Mouse (Mus musculus) liver, postnatal 0 days (tissue): ENCODE measurements around the gene Tap2. TPM values are rescaled to one million over a fixed set of nuclear protein-coding genes. Genes with fewer than 3 reads are reported as not detected.
A peak's percentile ranks its signal among the peaks of the same experiment; 100 is the strongest.

Source experiments
- ATAC-seq: fragments of 200-750 bp; cut with Nextera tagmentation; 2 replicates; pipeline ENCODE4 v1.8.0; 2017; ENCODE audit warnings: mild to moderate bottlenecking, moderate library complexity
- DNase-seq: peaks from one replicate; pipeline ENCODE4 v3.0.0-alpha.2; 2016
- H3K27ac ChIP-seq: fragments of 300-500 bp; sonication (generic); 2 replicates; pipeline ENCODE4 v1.5.1; 2014; ENCODE audit warnings: antibody characterized with exemption, moderate library complexity, mild to moderate bottlenecking, low read depth
- H3K27me3 ChIP-seq: fragments of 300-500 bp; sonication (generic); 2 replicates; pipeline ENCODE4 v1.6.1; 2014; ENCODE audit warnings: low read length, control low read depth, mixed read lengths; ENCODE audit not compliant: insufficient read depth
- H3K36me3 ChIP-seq: fragments of 300-500 bp; sonication (generic); replicated peaks from 2 replicates; pipeline ENCODE4 v1.6.1; 2014; ENCODE audit warnings: mild to moderate bottlenecking, control low read depth, low read length, moderate library complexity, mixed read lengths; ENCODE audit not compliant: insufficient read depth
- H3K4me1 ChIP-seq: fragments of 300-500 bp; sonication (generic); 2 replicates; pipeline ENCODE4 v1.6.1; 2014; ENCODE audit warnings: antibody characterized with exemption, mild to moderate bottlenecking, control low read depth; ENCODE audit not compliant: insufficient read depth
- H3K4me2 ChIP-seq: fragments of 300-500 bp; sonication (generic); 2 replicates; pipeline ENCODE4 v1.6.1; 2014; ENCODE audit warnings: low read depth, mild to moderate bottlenecking, low read length, moderate library complexity, mixed read lengths
- H3K4me3 ChIP-seq: fragments of 300-500 bp; sonication (generic); 2 replicates; pipeline ENCODE4 v1.5.1; 2014; ENCODE audit warnings: low read depth, low read length
- H3K9ac ChIP-seq: fragments of 300-500 bp; sonication (generic); replicated peaks from 2 replicates; pipeline ENCODE4 v1.6.1; 2014; ENCODE audit warnings: mild to moderate bottlenecking, moderate library complexity
- H3K9me3 ChIP-seq: fragments of 300-500 bp; sonication (generic); 2 replicates; pipeline ENCODE4 v1.6.1; 2016; ENCODE audit warnings: mild to moderate bottlenecking, control low read depth, low read length, mixed read lengths
- CTCF ChIP-seq: sonication (generic); IDR thresholded peaks from 2 replicates; pipeline ENCODE4 v1.5.1; 2016; ENCODE audit warnings: antibody characterized with exemption, low read depth
- EP300 ChIP-seq: IDR thresholded peaks from 2 replicates; pipeline ENCODE4 v1.6.1; 2016; ENCODE audit warnings: antibody characterized with exemption, low read depth, mild to moderate bottlenecking
- WGBS: fragments of 180-500 bp; shearing (Covaris S2); extraction: QIAGEN DNeasy Blood & Tissue Kit; methylation state at CpG from one replicate; pipeline ENCODE4 v1.1.7; 2014; ENCODE audit not compliant: insufficient replicate concordance; 5-methylcytosine and 5-hydroxymethylcytosine counted together
- polyA plus RNA-seq: library from polyadenylated mRNA; unstranded; fragments of >200 nt; fragmentation: Nextera tagmentation; extraction: Ambion mirVana; gene quantifications from 2 replicates; pipeline ENCODE4 v1.2.1, GENCODE M21; 2015

Tap2 gene
- polyA plus RNA-seq, 1 experiment from 2014 or later, result 10.5 TPM

DNA sequence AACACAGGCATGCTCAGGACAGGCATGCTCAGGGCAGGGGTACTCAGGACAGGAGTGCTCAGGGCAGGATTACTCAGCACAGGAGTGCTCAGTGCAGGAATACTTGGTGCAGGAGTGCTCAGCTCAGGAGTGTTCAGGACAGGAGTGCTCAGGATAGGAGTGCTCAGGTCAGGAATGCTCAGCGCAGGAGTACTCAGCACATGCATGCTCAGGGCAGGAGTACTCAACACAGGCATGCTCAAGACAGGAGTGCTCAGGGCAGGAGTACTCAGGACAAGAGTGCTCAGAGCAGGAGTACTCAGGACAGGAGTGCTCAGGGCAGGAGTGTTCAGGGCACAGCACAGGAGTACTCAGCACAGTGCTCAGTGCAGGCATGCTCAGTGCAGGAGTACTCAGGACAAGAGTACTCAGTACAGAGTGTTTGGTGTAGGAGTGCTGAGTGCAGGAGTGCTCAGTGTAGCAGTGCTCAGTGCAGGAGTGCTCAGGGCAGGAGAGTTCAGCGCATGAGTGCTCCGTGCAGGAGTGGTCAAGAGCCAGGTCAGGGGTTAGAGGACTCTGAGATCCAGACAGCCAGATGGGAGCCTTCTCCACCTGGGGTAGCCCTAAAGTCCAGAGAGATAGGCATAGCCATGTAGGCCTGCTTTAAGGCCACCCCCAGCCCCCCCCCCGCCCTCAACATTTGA, 426 bp upstream of the Tap2 start:
- Histone ChIP-seq H3K9ac (no peak overlapping the region), H3K27ac (no peak overlapping the region), H3K4me3 (no peak overlapping the region), H3K4me1 (peaks cover 13% of the 10 kb centered on the region), H3K27me3 (no peaks in the 10 kb centered on the region), H3K36me3 (no peaks in the 10 kb centered on the region; the same call in 1 of the 2 replicates), H3K4me2 (no peak overlapping the region), H3K9me3 (no peaks in the 10 kb centered on the region)
- no peak for ATAC-seq
- TF ChIP-seq EP300 (no peak), CTCF (no peak)
- WGBS, result 81% methylated on average over 4 of the region's 4 CpGs
- no peak for DNase-seq

DNA sequence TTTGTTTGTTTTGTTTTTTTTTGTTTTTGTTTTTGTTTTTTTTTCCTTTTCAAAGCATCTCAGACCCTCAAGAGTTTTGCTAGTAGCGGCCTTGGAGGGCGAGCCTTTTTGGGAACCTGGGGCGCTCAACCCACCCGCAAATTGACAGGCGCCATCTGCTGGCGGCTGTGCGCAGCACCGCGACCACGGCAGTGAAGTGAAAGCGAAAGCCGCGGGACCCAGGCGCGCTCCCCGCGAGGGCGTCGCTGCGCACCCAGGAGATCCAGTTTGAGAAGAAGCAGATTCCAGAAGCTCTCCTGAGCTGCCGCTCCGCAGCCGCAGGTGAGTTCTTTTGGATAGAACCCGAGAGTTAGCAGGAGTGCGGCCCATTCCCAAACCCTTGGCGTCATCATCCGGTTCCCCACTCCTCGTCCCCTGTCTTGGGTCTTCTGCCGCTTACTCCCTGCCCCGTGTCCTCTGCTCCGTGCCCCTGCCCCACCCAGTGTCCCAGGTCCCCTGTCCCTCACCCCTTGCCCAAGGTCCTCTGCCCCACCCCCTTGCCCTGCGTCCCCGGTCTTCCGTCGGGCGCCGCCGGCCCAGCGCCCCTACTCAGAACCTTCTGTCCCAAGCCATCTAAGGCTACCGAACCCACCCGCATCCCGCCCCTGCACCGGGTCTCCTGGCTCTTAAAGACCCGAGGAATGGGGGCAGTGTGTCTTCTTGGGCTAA, 1.1 kb downstream of the Tap2 start:
- Histone ChIP-seq H3K27ac (peak overlapping the region; percentile 69), H3K27me3 (no peaks in the 10 kb centered on the region), H3K4me2 (peak overlapping the region; percentile 97), H3K9me3 (no peaks in the 10 kb centered on the region), H3K4me1 (peaks cover 7% of the 10 kb centered on the region), H3K9ac (peak overlapping the region; percentile 83), H3K36me3 (no peaks in the 10 kb centered on the region; the same call in 1 of the 2 replicates), H3K4me3 (peak overlapping the region; percentile 89)
- under 1% methylated on average over 44 of the region's 44 CpGs for WGBS
- TF ChIP-seq CTCF (peak; percentile 96), EP300 (no peak)
- DNase-seq (peak; percentile 92), ATAC-seq (peak; percentile 75)

DNA sequence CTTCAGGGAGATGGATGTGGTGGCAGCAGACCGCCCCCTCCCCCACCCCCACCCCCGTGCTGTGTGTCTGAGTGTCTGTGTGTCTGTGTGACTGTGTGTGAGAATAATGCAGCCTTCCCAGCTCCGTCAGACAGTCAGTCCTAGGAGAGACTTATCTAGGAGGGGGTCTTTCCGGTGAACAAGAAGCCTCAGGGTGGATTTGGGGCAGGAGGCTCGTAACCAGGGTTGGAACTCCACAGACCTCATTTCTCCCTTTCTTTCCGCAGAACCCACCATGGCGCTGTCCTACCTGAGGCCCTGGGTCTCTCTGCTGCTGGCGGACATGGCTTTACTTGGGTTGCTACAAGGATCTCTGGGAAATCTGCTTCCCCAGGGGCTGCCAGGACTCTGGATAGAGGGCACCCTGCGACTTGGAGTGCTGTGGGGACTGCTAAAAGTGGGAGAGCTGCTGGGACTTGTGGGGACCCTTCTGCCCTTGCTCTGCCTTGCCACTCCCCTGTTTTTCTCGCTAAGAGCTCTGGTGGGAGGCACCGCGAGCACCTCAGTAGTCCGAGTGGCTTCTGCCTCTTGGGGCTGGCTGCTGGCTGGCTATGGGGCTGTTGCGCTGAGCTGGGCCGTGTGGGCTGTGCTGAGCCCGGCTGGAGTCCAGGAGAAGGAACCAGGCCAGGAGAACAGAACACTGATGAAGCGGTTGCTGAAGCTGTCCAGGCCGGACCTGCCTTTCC, 1.9 kb downstream of the Tap2 start:
- Histone ChIP-seq H3K36me3 (no peaks in the 10 kb centered on the region; the same call in 1 of the 2 replicates), H3K4me1 (peaks cover 7% of the 10 kb centered on the region), H3K9me3 (no peaks in the 10 kb centered on the region), H3K4me3 (peak overlapping the region; percentile 89), H3K9ac (peak overlapping the region; percentile 83), H3K4me2 (peak overlapping the region; percentile 97), H3K27ac (peak overlapping the region; percentile 69), H3K27me3 (no peaks in the 10 kb centered on the region)
- WGBS, result 12% methylated on average over 18 of the region's 18 CpGs
- DNase-seq (peak; percentile 38), ATAC-seq (peak; percentile 34)
- TF ChIP-seq EP300 (no peak), CTCF (0 out of 2 replicates have a peak, but pooled peaks have one; percentile 2)

DNA sequence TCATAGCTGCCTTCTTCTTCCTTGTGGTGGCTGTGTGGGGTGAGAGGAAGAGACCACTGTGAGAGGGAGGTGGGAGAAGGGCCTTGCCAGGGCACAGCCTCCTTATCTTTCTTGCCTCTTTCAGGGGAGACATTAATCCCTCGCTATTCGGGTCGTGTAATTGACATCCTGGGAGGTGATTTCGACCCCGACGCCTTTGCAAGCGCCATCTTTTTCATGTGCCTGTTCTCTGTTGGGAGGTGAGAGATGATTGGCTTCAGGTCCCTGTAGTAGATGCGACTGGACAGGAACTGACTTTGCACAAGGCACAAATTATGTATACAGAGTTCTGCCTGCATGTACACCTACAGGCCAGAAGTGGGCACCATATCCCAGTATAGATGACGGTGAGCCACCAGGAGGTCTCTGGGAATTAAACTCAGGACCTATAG, 2.4 kb downstream of the Tap2 start:
- TF ChIP-seq CTCF, result peak; percentile 83
- TF ChIP-seq EP300, result no peak

DNA sequence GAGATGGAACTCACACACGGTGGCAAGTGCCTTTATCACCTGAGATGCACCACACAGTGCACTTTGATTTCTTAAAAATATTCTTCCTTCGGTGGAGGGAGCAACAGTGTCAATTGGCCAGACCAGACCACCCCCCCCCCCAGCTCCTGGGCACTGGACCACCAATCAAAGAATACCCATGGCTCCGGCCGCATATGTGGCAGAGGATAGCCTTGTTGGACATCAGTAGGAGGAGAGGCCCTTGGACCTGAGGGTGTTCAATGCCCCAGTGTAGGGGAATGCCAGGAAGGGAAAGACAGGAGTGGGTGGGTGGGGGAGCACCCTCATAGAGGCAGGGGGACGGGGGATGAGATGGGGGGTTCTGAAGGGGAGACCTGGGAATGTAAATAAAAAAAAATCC, 3.4 kb downstream of the Tap2 start:
- Histone ChIP-seq H3K9me3 (no peaks in the 10 kb centered on the region), H3K4me1 (peaks cover 7% of the 10 kb centered on the region), H3K27ac (no peak overlapping the region), H3K4me3 (no peak overlapping the region), H3K36me3 (no peaks in the 10 kb centered on the region; the same call in 1 of the 2 replicates), H3K4me2 (no peak overlapping the region), H3K27me3 (no peaks in the 10 kb centered on the region), H3K9ac (no peak overlapping the region)
- DNase-seq (no peak), ATAC-seq (no peak)
- no peak for TF ChIP-seq CTCF
- TF ChIP-seq EP300, result no peak
- WGBS, result 83% methylated on average over 5 of the region's 5 CpGs

More for the DNA sequence above, 2.4 kb downstream of the Tap2 start:
- no peaks in the 10 kb centered on the region for H3K27me3 ChIP-seq
- H3K9me3 ChIP-seq, result no peaks in the 10 kb centered on the region
- peak overlapping the region; percentile 97 for H3K4me2 ChIP-seq
- peak overlapping the region; percentile 89 for H3K4me3 ChIP-seq
- DNase-seq (peak; percentile 37), ATAC-seq (peak; percentile 58)
- peak overlapping the region; percentile 83 for H3K9ac ChIP-seq
- H3K36me3 ChIP-seq, result no peaks in the 10 kb centered on the region; the same call in 1 of the 2 replicates
- WGBS, result 14% methylated on average over 9 of the region's 9 CpGs
- peaks cover 7% of the 10 kb centered on the region for H3K4me1 ChIP-seq
- H3K27ac ChIP-seq, result peak overlapping the region; percentile 69

DNA sequence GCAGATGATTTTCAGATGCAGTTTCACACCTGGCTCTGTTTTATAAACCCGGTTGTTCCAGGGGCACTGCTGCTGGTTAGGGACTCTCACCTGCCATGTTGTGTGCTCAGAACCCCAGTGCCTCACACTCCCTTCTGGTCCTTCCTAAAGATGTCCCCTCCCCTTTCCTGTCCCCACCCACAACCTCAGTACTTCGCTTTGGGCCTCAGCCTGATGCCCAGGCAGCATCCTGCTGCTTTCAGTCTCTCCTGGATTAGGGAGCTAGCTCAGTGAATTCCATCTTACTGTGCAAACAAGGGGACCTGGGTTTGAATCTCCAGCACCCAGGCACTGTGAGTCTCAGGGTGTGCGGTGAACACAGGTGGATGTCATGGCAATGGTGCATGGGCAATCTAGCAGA, 4.1 kb downstream of the Tap2 start:
- Histone ChIP-seq H3K9me3 (no peaks in the 10 kb centered on the region), H3K9ac (no peak overlapping the region), H3K27me3 (no peaks in the 10 kb centered on the region), H3K36me3 (peaks cover under 1% of the 10 kb centered on the region; the same call in 1 of the 2 replicates), H3K4me3 (no peak overlapping the region), H3K4me2 (no peak overlapping the region), H3K4me1 (peaks cover 7% of the 10 kb centered on the region), H3K27ac (no peak overlapping the region)
- ATAC-seq (no peak), DNase-seq (no peak)
- WGBS, result 56% methylated on average over 3 of the region's 3 CpGs
- TF ChIP-seq EP300 (no peak), CTCF (no peak)
